In genomic region chr2:60077631-60078030, GRCm38 (mm10) we compare ENCODE assay signal across 19 mouse cellular contexts.
DNase-seq lines count a peak whose midpoint lies in the region; ATAC-seq and TF ChIP-seq lines count a peak whose summit lies in the region.
"Had no signal": no experiment of that assay in that cellular context is flagged by ENCODE, and none has a peak within 500 bp of the region (broad histone marks: within the 10 kb centered on the region; RNA-seq: fewer than 3 reads in every experiment).

No protein-coding gene starts in this region.

- 0 out of 2 replicates have a peak overlapping the region, but pooled peaks have one; percentile 23 for H3K27ac ChIP-seq in lung, postnatal 0 days (ENCODE audit: low read length)
- peak overlapping the region; percentile 40 for H3K27ac ChIP-seq in bone marrow, adult 2 months (ENCODE audit: control insufficient read depth, insufficient read depth, low read depth, low read length, poor library complexity)
- no peak overlapping the region for H3K27ac ChIP-seq in embryonic facial prominence, embryonic 11.5 days (replicated peaks; ENCODE audit: low read depth, low read length)
- H3K27ac ChIP-seq in thymus, adult 2 months (ENCODE audit: control insufficient read depth, insufficient read depth, low read length) = no peak overlapping the region

- no peaks in the 10 kb centered on the region for H3K9me3 ChIP-seq in lung, postnatal 0 days (ENCODE audit: low read length)
- H3K9me3 ChIP-seq in embryonic facial prominence, embryonic 11.5 days (replicated peaks; ENCODE audit: control insufficient read depth, low read length) = no peaks in the 10 kb centered on the region
- H3K9me3 ChIP-seq: liver, embryonic 15.5 days had no signal

- H3K27me3 ChIP-seq in lung, postnatal 0 days (replicated peaks; ENCODE audit: insufficient read depth, low read length) = no peaks in the 10 kb centered on the region
- H3K27me3 ChIP-seq in embryonic facial prominence, embryonic 11.5 days (ENCODE audit: control insufficient read depth, insufficient read depth, low read length) = no peaks in the 10 kb centered on the region
- no peaks in the 10 kb centered on the region for H3K27me3 ChIP-seq in thymus, adult 2 months (ENCODE audit: control insufficient read depth, insufficient read depth, low read length)
- H3K27me3 ChIP-seq: liver, embryonic 15.5 days; Patski had no signal

- H3K9ac ChIP-seq in lung, postnatal 0 days (replicated peaks; ENCODE audit: low read depth) = no peak overlapping the region
- H3K9ac ChIP-seq in embryonic facial prominence, embryonic 11.5 days (replicated peaks; ENCODE audit: low read length) = no peak overlapping the region
- H3K9ac ChIP-seq: liver, embryonic 15.5 days had no signal

- no peak for ATAC-seq in lung, postnatal 0 days
- ATAC-seq in embryonic facial prominence, embryonic 11.5 days (replicated peaks; ENCODE audit: insufficient number of reproducible peaks, low FRiP score, low TSS enrichment, low read depth) = no peak
- ATAC-seq: hindbrain, embryonic 16.5 days; intestine, postnatal 0 days; Patski had no signal

- no peak overlapping the region for H3K4me2 ChIP-seq in lung, postnatal 0 days (replicated peaks; ENCODE audit: low read depth, low read length)
- no peak overlapping the region for H3K4me2 ChIP-seq in embryonic facial prominence, embryonic 11.5 days (ENCODE audit: low read depth, low read length)

- WGBS in lung, postnatal 0 days = 72% methylated on average over 9 of the region's 9 CpGs
- WGBS in bone marrow, adult 2 months = 74% methylated on average over 9 of the region's 9 CpGs
- 73% methylated on average over 9 of the region's 9 CpGs for WGBS in embryonic facial prominence, embryonic 11.5 days
- 89% methylated on average over 9 of the region's 9 CpGs for WGBS in thymus, adult 2 months

- no peak for TF ChIP-seq EP300 in lung, postnatal 0 days (IDR thresholded peaks at IDR 0.05)

- no peaks in the 10 kb centered on the region; the same call in 1 of the 2 replicates for H3K4me1 ChIP-seq in lung, postnatal 0 days (ENCODE audit: insufficient read depth, low read depth, low read length)
- H3K4me1 ChIP-seq in bone marrow, adult 2 months (ENCODE audit: control insufficient read depth, insufficient read depth, low read length) = no peaks in the 10 kb centered on the region; the same call in 1 of the 2 replicates
- H3K4me1 ChIP-seq in embryonic facial prominence, embryonic 11.5 days (ENCODE audit: control insufficient read depth, insufficient read depth, low read length) = no peaks in the 10 kb centered on the region
- H3K4me1 ChIP-seq in thymus, adult 2 months (replicated peaks; ENCODE audit: control insufficient read depth, insufficient read depth, low read length) = peaks cover 12% of the 10 kb centered on the region

- no peak for TF ChIP-seq POLR2A in bone marrow, adult 2 months (IDR thresholded peaks at IDR 0.05; ENCODE audit: borderline replicate concordance, control insufficient read depth, low read depth, low read length)
- no peak for TF ChIP-seq POLR2A in thymus, adult 2 months (IDR thresholded peaks at IDR 0.05; ENCODE audit: control insufficient read depth, extremely low read depth, insufficient read depth, low read length, poor library complexity)

- DNase-seq in heart, adult 11 months = peak; percentile 67
- no peak for DNase-seq in heart, postnatal 36 days
- no peak for DNase-seq in lung, postnatal 0 days (ENCODE audit: low spot score)
- no peak for DNase-seq in lung, postnatal 10 days
- peak; percentile 18 for DNase-seq in embryonic facial prominence, embryonic 11.5 days (ENCODE audit: low spot score)
- DNase-seq in thymus, adult 2 months = no peak
- DNase-seq: adrenal gland, postnatal 25 days; B cell, adult 2 months; cerebellum, postnatal 14 days; heart, postnatal 14 days; layer of hippocampus, postnatal 36 days; lung, postnatal 36 days; thymus, adult 18-20 months had no signal

- no peaks in the 10 kb centered on the region for H3K36me3 ChIP-seq in lung, postnatal 0 days (ENCODE audit: insufficient read depth, low read length)
- H3K36me3 ChIP-seq in embryonic facial prominence, embryonic 11.5 days (replicated peaks; ENCODE audit: control insufficient read depth, insufficient read depth, low read depth, low read length) = no peaks in the 10 kb centered on the region
- H3K36me3 ChIP-seq in thymus, adult 2 months (ENCODE audit: control insufficient read depth, insufficient read depth, low read length) = no peaks in the 10 kb centered on the region
- H3K36me3 ChIP-seq: liver, embryonic 15.5 days had no signal

- H3K4me3 ChIP-seq in lung, postnatal 0 days (ENCODE audit: low read depth, low read length) = no peak overlapping the region
- no peak overlapping the region for H3K4me3 ChIP-seq in bone marrow, adult 2 months (replicated peaks; ENCODE audit: control insufficient read depth, low read depth, low read length)
- no peak overlapping the region for H3K4me3 ChIP-seq in embryonic facial prominence, embryonic 11.5 days (ENCODE audit: low read depth, low read length)
- no peak overlapping the region for H3K4me3 ChIP-seq in thymus, adult 2 months (ENCODE audit: control insufficient read depth, insufficient read depth, low read length)
- H3K4me3 ChIP-seq: erythroblast, embryonic 14.5 days; liver, embryonic 15.5 days had no signal

- intact Hi-C loops in heart, postnatal 36 days (cut with DNase I) = loop anchor here (10.0 kb wide), 1 partner anchor 553 kb away; no protein-coding TSS in a partner anchor

- TF ChIP-seq CTCF in lung, postnatal 0 days (IDR thresholded peaks at IDR 0.05) = no peak
- no peak for TF ChIP-seq CTCF in bone marrow, adult 2 months (IDR thresholded peaks at IDR 0.05; ENCODE audit: control insufficient read depth, insufficient read depth, low read length)
- no peak for TF ChIP-seq CTCF in thymus, adult 2 months (IDR thresholded peaks at IDR 0.05; ENCODE audit: borderline replicate concordance, control insufficient read depth, extremely low read depth, insufficient read depth, low read length, poor library complexity)

Comparison
In these comparisons a context has a peak if more than half of its experiments do, and no peak if none do; other contexts are left out.
1. DNase-seq: peak in heart, adult 11 months (single experiment) and embryonic facial prominence, embryonic 11.5 days (single experiment); none in heart, postnatal 36 days (0 of 2), lung, postnatal 0 days (single experiment), lung, postnatal 10 days (single experiment) and thymus, adult 2 months (single experiment).
2. H3K27ac ChIP-seq: peak in lung, postnatal 0 days (single experiment) and bone marrow, adult 2 months (single experiment); none in embryonic facial prominence, embryonic 11.5 days (single experiment) and thymus, adult 2 months (single experiment).